Mouse (Mus musculus): ENCODE results near the gene Cd5.

Cd5 gene

DNA sequence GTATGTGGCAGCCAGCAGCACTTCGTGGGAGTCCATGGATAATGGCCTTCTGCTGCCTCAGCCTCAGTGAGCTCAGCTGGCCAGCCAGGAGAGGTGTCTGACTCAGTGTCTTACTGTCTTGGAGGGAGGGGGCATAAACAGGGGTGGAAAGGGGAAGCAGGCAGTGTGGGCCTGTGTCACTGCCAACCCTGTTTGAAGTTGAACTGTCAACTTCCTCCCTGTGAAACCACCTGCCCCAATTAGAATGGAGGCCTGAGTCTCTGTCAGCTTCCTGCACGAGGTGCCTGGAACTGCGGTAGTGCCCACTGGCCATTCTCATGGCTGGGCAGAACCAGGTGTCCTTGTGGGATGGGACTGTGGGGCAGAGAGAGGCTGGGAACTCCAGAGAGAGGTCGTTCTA is at the start of gene Cd5:
Gene Cd5, minus strand, starts transcription at position 192 of the 400 bp plus-strand sequence.
- DNase-seq: no peak

DNA sequence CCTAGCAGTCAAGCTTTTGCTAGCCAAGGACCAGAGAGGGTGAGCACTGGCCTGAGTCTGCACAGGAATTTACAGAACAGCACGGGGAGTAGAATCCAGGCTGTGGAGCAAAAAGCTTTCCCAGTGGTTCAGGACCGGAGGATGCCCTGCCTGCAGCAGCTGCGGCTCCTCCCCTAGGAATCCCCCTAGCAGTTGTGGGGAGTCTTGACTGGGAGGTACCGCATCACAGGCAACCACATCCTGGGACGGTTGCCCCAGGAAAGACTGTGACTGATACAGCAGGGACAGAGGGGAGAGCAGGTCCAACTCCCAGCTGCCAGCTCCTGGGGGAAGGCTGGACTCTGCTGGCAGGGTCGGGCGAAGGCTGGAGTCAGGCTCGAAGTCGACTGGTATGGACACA is 49.4 kb upstream of the Cd5 start:
- DNase-seq: no peak

DNA sequence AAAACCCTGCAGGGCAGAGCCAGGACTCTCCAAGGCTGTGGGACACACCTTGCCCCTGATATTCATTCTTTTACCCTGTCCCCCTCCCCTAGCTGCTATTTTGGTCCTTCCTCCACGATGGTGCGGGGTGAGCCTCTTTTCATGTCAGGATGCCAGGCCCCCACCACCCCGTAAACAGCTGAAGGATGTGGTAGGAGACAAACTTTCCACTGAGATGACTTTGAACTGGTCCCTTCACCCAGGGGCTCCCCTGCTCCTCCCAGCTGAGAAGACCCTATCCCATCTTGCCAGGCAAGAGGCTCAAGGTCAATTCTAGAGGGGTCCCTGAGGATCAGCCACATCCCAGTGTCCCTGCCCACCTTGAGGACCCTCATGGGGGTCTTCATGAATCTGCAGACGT is 48.6 kb upstream of the Cd5 start:
- no peak for DNase-seq

DNA sequence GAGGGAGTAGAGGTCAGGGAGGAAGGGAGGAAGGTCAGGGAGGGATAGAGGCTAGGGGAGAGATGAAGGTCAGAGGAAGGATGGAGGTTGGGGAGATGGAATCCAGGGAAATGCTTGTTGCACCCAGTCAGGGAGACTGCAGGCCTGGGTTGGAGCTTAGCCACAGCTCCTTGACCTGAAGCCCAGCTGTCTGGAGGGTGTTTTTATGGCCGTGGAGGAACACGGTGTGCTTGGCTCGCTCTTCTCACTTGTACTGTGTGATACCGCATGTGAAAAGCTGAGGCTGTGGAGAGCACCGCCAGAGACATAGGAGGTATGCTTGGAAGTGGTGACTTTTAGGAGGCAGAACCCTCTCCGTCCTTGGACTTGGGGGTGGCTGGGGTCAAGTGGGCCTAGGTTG is 48.0 kb upstream of the Cd5 start:
- no peak for DNase-seq

DNA sequence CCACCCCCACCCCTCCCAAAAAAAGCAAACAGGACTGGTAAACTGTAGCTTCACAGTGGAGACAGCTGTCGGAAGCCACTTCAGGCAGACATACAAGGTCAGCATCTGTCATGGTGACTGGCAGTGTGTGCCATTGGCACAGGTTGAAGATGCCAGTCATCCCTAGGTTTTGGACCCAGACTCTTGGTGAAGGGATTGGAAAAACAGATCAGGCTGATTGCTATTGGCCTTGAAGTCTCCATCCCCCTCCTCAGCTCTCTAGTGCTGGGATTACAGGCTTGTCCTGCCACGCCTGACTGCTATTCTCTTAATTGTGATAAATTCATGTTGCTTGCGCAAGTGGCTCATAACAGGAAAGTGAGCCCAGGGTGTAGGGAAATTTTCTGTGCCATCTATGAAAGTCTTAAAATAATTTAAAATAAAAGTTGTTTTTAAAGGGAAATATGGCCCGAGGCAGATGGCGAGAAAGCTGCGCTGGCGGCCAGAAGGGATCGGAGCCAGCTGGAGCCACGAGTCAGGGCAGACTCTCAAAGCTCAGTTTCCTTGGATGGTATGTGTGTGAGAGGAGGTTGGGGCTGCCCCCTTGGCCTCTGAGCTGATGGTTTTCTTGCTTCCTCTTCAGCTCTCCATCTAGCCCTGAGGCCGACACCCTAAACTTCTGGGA is 46.1 kb upstream of the Cd5 start:
- DNase-seq: peak; percentile 73 to 74

DNA sequence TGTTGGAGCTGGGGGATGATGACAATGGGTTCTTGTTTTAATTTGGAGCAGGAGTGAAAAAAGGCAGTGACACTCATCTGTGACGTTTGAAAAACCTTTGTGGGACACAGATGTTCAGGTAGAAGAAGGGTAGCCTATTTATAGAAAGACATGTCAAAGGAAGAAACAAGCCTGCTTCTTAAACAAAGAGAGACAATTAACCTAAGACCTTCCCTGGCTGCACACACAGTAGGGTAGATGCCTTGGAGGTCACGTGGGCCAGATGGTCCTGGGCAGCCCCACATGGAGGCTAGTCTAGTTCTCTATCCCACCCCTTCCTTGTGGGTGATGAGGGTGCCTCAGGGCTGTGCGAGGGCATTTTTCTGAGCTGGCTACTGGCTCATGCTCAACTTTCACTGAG is 45.3 kb upstream of the Cd5 start:
- no peak for DNase-seq

DNA sequence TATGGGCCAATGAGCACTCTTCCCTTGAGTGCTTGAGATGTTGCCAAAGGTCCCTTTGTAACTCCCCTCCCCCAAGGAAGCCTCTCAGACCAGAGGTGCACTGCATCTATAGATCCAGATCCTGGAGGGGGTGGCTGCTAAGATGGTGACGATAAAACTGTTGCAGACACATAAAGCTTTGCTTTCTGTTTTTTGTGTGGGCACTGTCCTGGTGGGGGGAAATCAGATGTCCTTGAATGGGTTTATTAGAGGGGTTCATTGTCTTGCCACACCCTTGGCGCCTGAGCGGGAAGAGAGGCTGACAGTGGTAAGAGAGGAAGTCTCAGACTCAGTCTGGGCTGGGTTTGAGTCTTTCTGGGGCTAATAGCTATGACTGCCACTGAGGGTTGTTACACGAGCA is 44.4 kb upstream of the Cd5 start:
- DNase-seq: no peak

DNA sequence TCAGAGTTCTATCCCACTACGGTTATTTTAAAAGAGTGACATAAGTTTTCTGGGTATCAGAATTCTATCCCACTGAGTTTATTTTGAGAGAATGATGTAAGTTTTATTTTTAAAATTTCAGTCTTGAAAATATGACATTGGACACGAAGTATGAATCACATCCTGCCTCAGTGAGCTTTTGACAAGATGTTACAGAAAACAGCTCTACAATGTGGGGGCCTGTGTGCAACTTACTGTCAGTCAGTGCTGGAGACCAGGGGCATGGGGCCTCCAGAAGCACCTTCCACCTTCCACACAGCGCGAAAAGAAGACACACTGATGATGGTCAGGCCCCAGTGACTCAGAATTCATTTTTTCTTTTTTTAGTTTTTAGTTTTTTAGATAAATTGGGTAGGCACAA is 42.8 kb upstream of the Cd5 start:
- no peak for DNase-seq

DNA sequence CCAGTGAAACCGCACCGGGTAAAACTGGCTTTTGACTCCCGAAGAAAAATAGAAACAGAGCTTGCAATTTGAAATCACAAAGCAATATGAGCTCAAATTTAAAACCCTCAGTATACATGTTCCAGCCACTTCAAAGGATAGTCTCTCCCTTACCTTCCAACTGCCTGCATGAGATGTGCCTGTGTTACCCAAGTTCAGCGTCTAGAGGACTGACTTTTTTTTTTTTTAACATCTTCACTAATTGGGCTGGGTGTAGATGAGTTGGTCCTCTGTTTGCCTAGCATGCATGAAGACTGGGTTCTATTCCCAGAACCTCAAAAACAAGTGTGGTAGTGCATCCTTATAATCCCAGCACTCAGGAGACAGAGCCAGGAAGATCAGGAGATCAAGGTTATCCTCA is 38.1 kb upstream of the Cd5 start:
- no peak for DNase-seq

DNA sequence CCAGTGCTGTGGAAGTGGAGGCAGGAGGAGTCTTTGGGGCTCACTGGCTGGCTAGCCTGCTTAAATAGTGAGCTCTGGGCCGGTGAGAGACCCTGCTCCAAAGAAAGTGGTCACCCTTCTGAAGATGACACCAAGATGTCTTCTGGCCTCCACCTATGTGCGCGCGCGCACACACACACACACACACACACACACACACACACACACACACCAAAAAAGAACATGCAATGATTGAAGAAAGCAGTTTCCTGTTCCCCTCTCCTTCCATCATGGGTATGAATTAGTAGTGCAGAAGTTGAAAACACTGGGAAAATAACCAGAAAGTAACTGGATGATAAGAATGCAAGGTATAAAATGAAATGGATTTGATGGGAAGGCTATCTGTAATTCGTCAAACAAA is 35.3 kb upstream of the Cd5 start:
- no peak for DNase-seq

DNA sequence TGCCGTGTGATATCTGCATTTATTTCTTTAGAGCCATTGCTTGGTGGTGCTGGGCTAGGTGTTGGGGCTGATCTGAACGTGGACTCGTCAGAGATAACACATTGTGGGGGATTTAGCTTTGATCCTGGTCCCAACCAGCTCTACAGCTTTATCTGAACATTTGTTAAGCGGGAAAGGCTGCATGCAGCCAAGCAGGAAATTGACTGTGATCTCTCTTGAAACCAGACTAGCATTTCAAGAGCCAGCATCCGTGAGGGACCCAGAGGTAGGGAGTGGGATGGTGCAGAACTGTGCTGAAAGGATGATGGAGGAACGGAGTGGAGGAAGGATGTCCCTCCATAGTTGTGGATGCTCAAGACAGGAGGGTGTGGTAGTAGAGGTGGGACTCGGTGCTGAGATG is 34.6 kb upstream of the Cd5 start:
- no peak for DNase-seq

DNA sequence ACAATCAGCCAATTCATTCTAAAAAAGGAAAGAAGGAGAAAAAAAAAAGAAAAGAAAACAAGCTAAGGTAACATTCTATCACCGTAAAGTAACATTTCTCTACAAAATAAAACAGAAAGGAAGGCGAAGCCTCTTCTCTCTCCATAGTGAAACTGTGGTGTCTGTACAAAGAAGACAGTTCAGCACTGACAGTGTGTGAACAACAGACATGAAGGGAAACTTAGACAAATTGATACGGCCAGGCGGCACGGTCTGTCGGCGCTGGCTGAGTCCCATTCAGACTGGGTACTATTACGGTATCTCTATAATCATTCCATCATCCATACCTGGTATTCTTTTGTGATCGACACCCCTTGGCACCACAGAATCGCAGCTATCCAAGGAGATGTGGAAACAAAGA is 34.1 kb upstream of the Cd5 start:
- DNase-seq: no peak

DNA sequence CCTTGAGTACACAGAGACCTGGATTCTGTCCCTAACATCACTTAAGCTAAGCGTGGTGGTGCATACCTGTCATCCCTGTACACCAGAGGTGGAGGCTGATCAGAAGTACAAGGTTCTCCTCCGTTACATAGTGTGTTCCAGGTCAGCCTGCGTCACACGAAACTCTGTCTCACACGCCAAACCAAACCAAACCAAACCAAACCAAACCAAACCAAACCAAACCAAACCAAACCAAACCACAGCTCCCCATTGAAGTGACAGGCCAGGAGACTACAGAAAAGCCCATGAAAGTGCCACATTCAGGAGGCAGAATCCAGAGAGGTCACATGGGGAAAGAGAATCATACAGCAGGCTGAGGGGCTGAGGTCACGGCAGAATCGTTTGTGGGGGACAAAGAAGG is 33.2 kb upstream of the Cd5 start:
- DNase-seq: no peak

DNA sequence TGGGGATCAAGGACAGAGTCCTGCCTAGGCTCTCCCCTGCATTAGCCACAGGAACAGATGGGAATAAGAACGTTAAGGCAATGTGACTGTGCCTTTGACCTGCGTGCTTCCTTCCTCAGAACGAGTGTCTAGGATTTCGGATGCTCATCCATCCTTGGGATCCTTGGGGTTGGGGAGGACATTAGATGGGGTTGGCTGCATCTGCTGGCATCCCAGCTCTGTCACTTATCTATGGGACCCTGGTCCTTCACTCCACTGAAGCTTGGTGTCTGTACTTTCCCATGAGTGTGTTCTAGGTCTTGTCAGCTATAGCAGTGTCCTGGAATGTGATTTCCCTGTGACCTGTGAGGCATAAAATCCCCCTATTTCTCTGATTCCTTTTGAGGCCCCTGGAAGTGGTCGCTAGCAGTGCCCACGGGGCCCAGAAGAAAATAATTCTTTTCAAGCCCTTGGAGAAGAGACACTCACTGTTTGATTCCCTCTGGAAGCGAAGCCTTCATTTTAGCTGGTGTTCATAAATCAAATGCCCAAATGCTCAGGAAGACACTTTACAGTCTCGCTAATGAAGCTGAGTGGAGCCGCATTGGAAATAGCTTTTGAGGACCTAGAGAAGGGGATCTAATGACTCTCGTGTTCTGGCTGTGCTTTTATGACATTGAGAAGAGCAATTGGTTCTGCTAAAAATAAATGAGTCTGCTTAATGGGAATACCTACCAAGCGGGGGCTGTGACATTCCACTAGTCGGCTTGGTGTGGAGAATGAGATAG is 30.8 kb upstream of the Cd5 start:
- DNase-seq: no peak

DNA sequence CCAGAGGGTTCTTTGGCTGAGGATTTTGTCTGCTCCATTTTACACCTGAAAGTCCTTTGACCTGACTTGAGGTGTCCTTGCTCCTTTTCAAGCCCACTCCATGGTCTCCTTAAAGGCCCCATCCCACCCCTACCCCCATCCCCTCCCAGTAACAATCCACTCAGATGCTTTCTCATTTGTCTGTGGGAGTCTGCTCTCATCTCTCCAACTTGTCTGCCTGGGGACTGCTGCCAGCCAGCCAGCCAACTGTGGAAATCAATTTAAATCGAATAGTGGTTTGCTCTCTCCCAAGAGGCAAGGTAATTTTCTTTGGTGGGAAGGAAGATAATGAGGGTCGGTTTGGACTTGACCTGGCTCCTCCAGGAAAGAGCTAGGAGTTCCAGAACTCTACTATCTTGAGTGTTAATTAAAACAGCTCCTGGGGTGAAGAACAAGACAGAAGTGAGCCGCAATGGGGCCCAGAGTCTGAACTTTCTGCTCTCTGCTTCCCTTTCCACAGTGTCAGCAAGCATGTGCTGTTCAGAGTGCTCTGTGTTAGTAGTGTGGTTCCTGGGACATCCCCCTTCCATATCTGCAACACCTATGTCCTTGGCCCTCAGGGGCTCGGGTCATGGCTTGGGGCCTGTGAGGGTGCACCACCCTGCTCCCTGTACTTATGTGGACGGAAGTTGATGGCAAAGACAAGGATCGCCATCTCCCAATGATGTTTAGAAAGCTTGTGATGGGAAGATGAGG is 30.1 kb upstream of the Cd5 start:
- DNase-seq: no peak

DNA sequence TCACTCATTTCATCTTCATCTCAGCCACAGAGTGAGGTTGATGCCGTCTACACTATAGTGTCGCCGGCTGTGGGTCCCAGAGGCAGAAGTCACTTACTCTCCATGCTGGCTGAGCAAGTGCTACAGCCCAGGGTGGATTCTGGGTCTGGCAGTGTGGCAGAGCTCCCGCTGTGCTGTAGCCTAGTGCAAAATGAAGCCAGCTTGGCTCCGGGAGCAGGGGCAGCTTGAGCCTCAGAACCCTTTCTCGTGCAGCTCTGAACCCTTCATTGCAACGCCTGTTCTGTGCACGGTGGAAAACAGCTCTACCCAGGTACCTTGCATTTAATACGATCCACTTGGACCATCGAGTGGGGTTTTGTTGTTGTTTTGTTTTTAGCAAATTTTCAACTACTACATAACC is 28.8 kb upstream of the Cd5 start:
- DNase-seq: peak; percentile 86 to 87

DNA sequence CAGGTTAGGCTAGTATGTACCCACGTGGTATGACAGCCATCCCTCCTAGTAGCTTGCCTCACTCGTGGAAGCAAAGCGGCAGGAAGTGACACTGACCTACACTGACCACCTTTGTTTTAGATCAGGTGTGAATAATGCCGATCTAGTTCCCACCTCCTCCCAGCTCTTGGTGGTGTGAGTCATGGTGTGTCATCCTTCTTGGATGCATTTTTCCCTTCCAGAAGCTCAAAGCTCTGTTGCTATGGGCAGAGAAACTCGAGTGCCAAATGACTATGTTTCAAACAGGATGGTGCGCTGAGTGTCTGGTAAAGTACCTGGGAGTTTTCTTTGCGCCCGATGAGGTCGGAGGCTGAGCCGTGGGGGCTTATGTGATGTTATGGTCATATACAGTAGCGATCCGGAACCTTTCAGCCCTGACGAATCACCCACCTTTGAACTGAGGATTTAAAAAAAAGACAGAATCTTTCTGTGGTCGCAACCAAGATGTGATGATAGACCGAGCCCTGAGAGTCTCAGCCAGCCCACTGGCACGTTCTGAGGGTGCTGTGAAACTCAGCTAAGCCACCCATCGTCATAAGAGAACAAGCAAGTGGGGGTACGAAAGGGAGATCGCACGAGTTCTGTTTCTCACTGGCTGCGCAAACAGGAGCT is 24.7 kb upstream of the Cd5 start:
- peak in 1 of 2 experiments; percentile 54 for DNase-seq

DNA sequence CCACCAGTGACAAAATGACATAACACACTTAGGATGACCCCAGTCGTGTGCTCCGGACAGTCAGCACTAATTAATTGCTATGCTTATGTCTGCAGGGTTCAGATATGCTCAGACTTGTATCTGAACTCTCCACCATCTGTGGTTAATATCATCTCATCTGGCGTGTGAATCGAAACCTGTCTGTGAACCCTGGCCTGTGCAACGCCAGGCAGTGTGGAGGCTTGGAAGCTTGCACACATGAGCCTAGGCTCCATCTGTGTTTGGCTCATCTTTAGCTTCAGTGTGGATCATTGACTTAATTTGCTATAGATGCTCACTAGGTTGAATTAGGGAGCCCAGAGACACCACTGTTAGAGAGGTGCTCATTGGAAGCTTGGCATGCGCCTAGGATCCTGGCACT is 23.7 kb upstream of the Cd5 start:
- peak in 1 of 2 experiments; percentile 26 for DNase-seq

DNA sequence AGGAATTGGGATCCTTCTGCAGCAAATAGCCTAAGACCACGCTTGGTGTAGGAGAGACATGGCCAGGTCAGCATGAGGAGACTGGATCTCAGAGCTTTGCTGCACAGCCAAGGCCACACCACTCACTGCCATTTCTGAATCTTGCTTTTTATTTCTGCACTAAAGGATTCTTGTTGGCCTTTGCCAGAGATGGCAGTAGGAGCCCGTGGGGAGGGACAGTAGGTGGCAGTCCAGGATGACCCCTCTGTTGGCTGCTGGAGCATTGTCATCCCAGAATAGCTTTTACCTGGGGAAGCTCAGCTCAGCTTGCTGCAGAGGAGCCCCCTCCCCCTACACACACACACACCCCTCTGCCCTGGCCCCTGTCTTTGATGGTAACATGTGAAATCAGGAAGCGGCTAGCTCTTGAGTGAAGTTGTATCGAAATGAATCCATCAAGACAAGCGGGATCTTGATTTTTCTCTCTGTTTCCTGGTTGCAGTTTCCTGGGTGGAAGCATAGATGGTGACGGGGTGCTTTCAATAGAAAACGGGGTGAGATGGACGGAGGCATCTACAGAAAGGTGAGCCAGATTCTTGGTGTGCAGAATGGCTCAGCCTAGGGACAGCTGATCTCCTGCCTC is 23.1 kb upstream of the Cd5 start:
- no peak for DNase-seq

DNA sequence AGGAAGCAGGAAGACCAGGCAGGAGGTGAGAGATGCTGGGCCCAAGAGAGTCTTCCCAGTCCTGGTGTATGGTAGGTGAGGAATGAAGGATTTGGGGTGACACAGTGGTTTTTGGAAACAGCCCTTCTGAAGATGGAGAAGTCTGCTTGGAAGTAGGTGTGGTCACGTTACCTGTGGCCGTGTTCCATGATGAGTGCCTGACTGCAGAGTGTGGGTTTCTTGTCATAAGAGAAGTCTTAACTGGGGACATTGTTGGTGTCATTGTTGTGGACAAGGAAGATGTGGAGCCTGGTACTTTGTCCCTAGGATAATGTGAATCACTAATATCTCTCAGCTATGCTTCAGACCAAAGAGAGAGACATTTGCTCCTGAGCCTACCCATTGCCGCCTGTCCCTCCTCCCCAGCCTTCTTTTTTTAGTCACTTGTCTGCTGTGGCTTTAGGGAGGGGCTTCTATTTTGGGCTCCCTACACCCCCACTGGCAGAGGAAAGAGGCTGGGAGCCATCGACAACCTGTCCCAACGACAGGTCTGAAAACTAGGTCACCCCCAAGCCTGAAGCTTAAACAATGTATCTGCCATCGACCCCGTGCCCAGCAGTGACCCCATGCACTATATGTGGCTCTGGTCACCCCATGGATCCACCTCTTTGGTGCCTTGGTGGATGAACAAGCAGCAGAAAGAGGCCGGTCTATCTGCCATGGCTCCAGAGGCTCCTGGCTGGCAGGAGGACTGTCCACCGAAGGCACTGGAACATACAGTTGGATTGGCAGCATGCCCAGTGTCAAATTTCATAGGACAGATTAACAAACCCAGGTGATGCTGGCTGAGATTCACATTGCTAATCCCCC is 21.4 kb upstream of the Cd5 start:
- DNase-seq: peak; percentile 69 to 75

DNA sequence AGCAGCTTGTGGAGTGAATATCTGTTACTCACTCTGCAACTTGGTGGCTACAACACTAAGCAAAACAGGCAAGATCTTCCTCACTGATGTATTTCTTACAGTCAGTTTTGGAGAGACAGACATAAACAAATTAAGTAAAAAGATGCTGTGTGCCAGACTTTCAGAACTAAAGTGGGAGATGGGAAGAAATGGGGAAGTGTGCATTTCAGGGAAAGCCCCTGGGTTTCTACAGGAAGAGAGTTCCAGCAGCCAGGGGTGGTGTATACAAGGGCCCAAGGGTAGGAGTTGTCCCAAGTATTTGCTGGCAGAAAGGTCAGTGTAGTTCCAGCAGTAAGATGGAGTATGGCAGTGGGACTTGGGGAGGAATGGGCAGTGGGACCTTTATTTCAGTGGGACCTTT is 20.7 kb upstream of the Cd5 start:
- DNase-seq: no peak

DNA sequence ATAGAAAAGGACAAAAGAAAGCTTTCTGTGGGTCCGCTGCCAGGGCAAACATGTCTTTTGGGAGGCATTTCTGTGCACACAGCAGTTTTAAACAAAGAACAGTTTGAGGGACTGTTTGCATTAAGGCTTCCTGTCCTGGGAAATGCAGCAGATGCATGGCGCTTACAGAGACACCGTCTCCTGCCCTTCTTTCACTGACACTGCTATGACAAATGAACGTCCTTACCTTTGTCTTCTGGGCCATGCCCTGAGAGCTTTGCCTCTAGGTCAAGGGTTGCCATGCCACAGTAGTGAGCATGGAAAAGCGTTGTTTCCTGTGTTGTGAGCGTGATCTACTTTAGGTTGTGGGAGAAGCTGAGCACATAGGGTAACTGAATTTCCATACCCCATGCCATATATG is 19.9 kb upstream of the Cd5 start:
- DNase-seq: no peak

All from cerebellum, adult 18-20 months (tissue).